ENCODE assay signal across 9 mouse cellular contexts in genomic region chr11:11836262-11836661, GRCm38 (mm10). TPM values are rescaled to one million over a fixed set of nuclear protein-coding genes. Genes with fewer than 3 reads are reported as not detected.
A peak's percentile ranks its signal among the peaks of the same experiment; 100 is the strongest.
DNase-seq lines count a peak whose midpoint lies in the region; ATAC-seq and TF ChIP-seq lines count a peak whose summit lies in the region.
"Had no signal": no experiment of that assay in that cellular context is flagged by ENCODE, and none has a peak within 500 bp of the region (broad histone marks: within the 10 kb centered on the region; RNA-seq: fewer than 3 reads in every experiment).

No protein-coding gene starts in this region.

- peak overlapping the region; percentile 92 for H3K27ac ChIP-seq in heart, embryonic 11.5 days (ENCODE audit: low read depth, low read length)
- peak overlapping the region; percentile 74 for H3K27ac ChIP-seq in embryonic facial prominence, embryonic 12.5 days
- peak overlapping the region; percentile 76 for H3K27ac ChIP-seq in limb, embryonic 14.5 days (replicated peaks; ENCODE audit: low read depth, low read length)

- H3K4me2 ChIP-seq in heart, embryonic 11.5 days = peak overlapping the region; percentile 52
- H3K4me2 ChIP-seq in embryonic facial prominence, embryonic 12.5 days (replicated peaks) = no peak overlapping the region
- 0 out of 2 replicates have a peak overlapping the region, but pooled peaks have one; percentile 2 for H3K4me2 ChIP-seq in limb, embryonic 14.5 days (replicated peaks; ENCODE audit: low read depth, low read length, severe bottlenecking)

- TF ChIP-seq POLR2A in limb, embryonic 14.5 days (IDR thresholded peaks at IDR 0.05; ENCODE audit: borderline replicate concordance, extremely low read depth, insufficient read depth, insufficient read length) = no peak

- H3K9me3 ChIP-seq in heart, embryonic 11.5 days (replicated peaks; ENCODE audit: control insufficient read depth, low read length) = no peaks in the 10 kb centered on the region
- no peaks in the 10 kb centered on the region for H3K9me3 ChIP-seq in embryonic facial prominence, embryonic 12.5 days
- H3K9me3 ChIP-seq in limb, embryonic 14.5 days (ENCODE audit: control insufficient read depth, low read length) = no peaks in the 10 kb centered on the region

- peaks cover 73% of the 10 kb centered on the region for H3K4me1 ChIP-seq in heart, embryonic 11.5 days (ENCODE audit: control insufficient read depth, insufficient read depth, low read length)
- peaks cover 43% of the 10 kb centered on the region for H3K4me1 ChIP-seq in embryonic facial prominence, embryonic 12.5 days
- H3K4me1 ChIP-seq in limb, embryonic 14.5 days (ENCODE audit: control insufficient read depth, insufficient read depth, low read length) = peaks cover 51% of the 10 kb centered on the region

- intact Hi-C loops in heart, postnatal 14 days (cut with DNase I) = loop anchor here (2.0 kb wide), 1 partner anchor 15 kb away; no protein-coding TSS in a partner anchor

- no peak overlapping the region for H3K4me3 ChIP-seq in heart, embryonic 11.5 days (ENCODE audit: low read depth, low read length)
- no peak overlapping the region for H3K4me3 ChIP-seq in embryonic facial prominence, embryonic 12.5 days
- no peak overlapping the region for H3K4me3 ChIP-seq in limb, embryonic 14.5 days (replicated peaks; ENCODE audit: low read length)

- H3K36me3 ChIP-seq in heart, embryonic 11.5 days (ENCODE audit: control insufficient read depth, insufficient read depth, low read length) = no peaks in the 10 kb centered on the region
- no peaks in the 10 kb centered on the region for H3K36me3 ChIP-seq in embryonic facial prominence, embryonic 12.5 days
- no peaks in the 10 kb centered on the region for H3K36me3 ChIP-seq in limb, embryonic 14.5 days (ENCODE audit: control insufficient read depth, insufficient read depth, low read length)

- no peak for ATAC-seq in heart, embryonic 11.5 days (replicated peaks; ENCODE audit: insufficient number of reproducible peaks, low FRiP score, low TSS enrichment)
- no peak for ATAC-seq in embryonic facial prominence, embryonic 12.5 days (ENCODE audit: insufficient number of reproducible peaks, insufficient read depth, low FRiP score, low TSS enrichment)
- ATAC-seq in limb, embryonic 14.5 days (ENCODE audit: low FRiP score, low read depth) = no peak

- no peaks in the 10 kb centered on the region for H3K27me3 ChIP-seq in heart, embryonic 11.5 days (ENCODE audit: control insufficient read depth, insufficient read depth, low read length)
- no peaks in the 10 kb centered on the region for H3K27me3 ChIP-seq in embryonic facial prominence, embryonic 12.5 days
- H3K27me3 ChIP-seq in limb, embryonic 14.5 days (ENCODE audit: control insufficient read depth, insufficient read depth, low read length) = no peaks in the 10 kb centered on the region

- peak overlapping the region; percentile 71 for H3K9ac ChIP-seq in heart, embryonic 11.5 days (ENCODE audit: low read depth, low read length)
- no peak overlapping the region for H3K9ac ChIP-seq in embryonic facial prominence, embryonic 12.5 days
- H3K9ac ChIP-seq in limb, embryonic 14.5 days (ENCODE audit: low read depth, low read length, severe bottlenecking) = no peak overlapping the region

- 13% methylated on average over 8 of the region's 8 CpGs for whole genome bisulfite sequencing in heart, embryonic 11.5 days (ENCODE audit: insufficient replicate concordance)
- WGBS in embryonic facial prominence, embryonic 12.5 days = 35% methylated on average over 8 of the region's 8 CpGs
- WGBS in limb, embryonic 14.5 days = 51% methylated on average over 8 of the region's 8 CpGs

- DNase-seq in heart, postnatal 14 days = no peak
- DNase-seq in 416B (ENCODE audit: low read depth) = peak; percentile 71
- no peak for DNase-seq in limb, embryonic 14.5 days (ENCODE audit: low spot score)
- no peak for DNase-seq in urinary bladder, adult 18-20 months (ENCODE audit: low spot score in 2 of 2)
- no peak for DNase-seq in gastrocnemius, adult 18-20 months (ENCODE audit: low spot score)
- DNase-seq in cerebellum, adult 18-20 months = no peak
- DNase-seq: layer of hippocampus, adult 9-11 months had no signal

RNA-seq across cellular contexts. Expression of gene Fignl1, which starts 27.5 kb away (rescaled TPM):
- 73.1 and 86.9 TPM in 2 replicates for polyA plus RNA-seq in heart, embryonic 11.5 days (2014; fragmentation: Nextera tagmentation; extraction: Ambion mirVana)
- 1 to 10 TPM; 1.0 to 2.3 TPM for total RNA-seq in heart, postnatal 14 days (2021)
- polyA plus RNA-seq in embryonic facial prominence, embryonic 12.5 days (2016; fragmentation: Nextera tagmentation; extraction: Ambion mirVana) = 66.9 and 71.1 TPM in 2 replicates
- polyA plus RNA-seq in limb, embryonic 14.5 days (2012; rRNA removed) = 20.0 and 21.2 TPM in 2 replicates
- polyA plus RNA-seq in limb, embryonic 14.5 days (2014; fragmentation: Nextera tagmentation; extraction: Ambion mirVana) = 43.2 and 46.5 TPM in 2 replicates
- total RNA-seq in gastrocnemius, adult 18-20 months (2021) = under 1 TPM; 0.14 to 0.18 TPM
